Mouse (Mus musculus): ENCODE data around the gene Olfr47.

DNA sequence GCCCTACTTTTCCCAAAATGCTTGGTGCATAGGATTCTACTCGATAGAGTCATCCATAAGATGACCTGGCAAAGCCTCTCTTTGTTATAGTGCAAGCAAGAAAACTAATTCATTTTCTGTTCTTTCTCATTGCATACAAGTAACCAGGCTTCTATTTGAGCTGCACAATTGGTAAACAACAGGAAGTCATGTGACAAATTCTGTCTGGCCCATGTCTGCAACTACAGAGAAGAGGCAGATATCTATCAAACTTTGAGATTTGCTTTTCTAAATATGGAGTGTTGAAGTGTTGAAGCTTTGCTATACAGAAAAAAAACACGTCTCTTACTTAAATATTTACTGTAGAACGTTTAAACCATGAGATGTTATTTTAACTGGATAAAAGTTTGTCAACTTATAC lies 33.2 kb upstream of the Olfr47 start:
- TF ChIP-seq MAFK (IDR thresholded peaks at IDR 0.05; ENCODE audit: insufficient read depth, low read depth, low read length) (no peak), ZNF384 (IDR thresholded peaks at IDR 0.05; ENCODE audit: low read depth, low read length) (no peak)

All from ES-E14 (cell line).